Mouse (Mus musculus) heart, postnatal 25 days (tissue): ENCODE measurements around the gene Nlgn2. TPM values are rescaled to one million over a fixed set of nuclear protein-coding genes. Genes with fewer than 3 reads are reported as not detected.

ENCODE experiments used
- DNase-seq: peaks from one replicate; pipeline ENCODE4 v3.0.0; 2022; ENCODE audit warnings: low spot score
- intact Hi-C: fragments of 180-260 bp; cut with DNase I; formaldehyde crosslinking; loops from one replicate; pipeline ENCODE4 v1.15.1; 2025
- total RNA-seq, 2 experiments: library from RNA; stranded (reverse); gene quantifications; 2 replicates each; pipeline ENCODE4 v1.2.3; 2021

Nlgn2 gene
- total RNA-seq, 2 experiments from 2014 or later, result 4.4 to 5.4 TPM

DNA sequence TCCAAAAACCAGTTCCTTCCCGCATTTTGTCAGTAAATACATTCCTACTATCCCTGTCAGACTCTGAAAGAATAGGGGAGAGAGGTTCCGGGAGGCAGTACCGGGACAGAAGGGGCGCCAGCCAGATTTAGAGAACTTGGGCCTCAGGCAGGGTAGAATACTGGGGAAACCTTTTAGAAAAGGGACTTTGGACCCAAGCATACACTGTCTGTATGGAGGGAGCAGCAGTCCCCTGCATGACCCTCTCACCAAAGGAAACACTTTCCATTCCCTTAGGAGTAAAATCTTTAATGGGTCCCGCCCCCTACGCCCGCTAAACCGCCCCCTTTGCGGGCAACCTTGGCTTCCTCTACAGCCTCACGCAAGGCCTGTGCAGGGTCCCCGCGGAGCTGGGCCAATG is 34.3 kb downstream of the Nlgn2 start:
- intact Hi-C loops, result loop anchor here (2.0 kb wide), 2 partner anchors 37 to 73 kb away; no protein-coding TSS in a partner anchor
- no peak for DNase-seq

DNA sequence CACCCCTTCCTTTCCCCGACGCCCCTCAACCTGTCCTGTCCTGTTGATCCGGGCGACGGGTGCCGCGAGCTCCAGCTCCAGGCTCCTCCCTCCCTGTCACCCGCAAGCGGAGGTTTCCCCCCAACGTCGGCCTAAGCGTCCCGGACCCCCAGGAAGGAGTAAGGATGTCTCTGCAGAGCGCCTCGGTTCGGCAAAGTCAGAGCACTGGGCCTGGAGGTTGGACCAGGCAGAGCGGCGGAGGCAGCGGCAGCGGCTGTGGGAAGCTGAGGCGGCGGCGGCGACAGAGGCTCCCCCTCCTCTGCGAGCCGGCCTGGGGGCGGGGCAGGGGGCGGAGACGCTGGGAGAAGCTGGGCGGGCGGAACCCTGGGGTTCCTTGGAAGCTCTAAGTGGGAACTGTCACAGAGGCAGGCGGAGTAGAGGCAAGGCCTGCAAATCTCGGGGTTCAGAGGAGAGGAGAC is 34.9 kb downstream of the Nlgn2 start:
- DNase-seq, result peak; percentile 85
- intact Hi-C loops, result loop anchor here (2.0 kb wide), 2 partner anchors 36 to 74 kb away; no protein-coding TSS in a partner anchor

GRCm38 (mm10) chr11:69801379-69801977 is 36.1 kb downstream of the Nlgn2 start, which contains the start of gene Fgf11:
Gene Fgf11, minus strand, starts transcription at chr11:69801857.
- intact Hi-C loops, result no loop called here
- no peak for DNase-seq

GRCm38 (mm10) chr11:69800392-69801197 is 37.0 kb downstream of the Nlgn2 start:
- intact Hi-C loops, result no loop called here

GRCm38 (mm10) chr11:69800138-69800391 is 37.5 kb downstream of the Nlgn2 start:
- no peak for DNase-seq
- intact Hi-C loops, result no loop called here

More at GRCm38 (mm10) chr11:69800392-69801197, 37.0 kb downstream of the Nlgn2 start:
- no peak for DNase-seq

- intact Hi-C loops, result loop anchor here (2.0 to 5.0 kb wide), 2 partner anchors 37 to 102 kb away; partner anchors contain the start of genes Nlgn2, Tnfsf12 and Tnfsfm13
- no peak for DNase-seq
These were observed 38.0 kb downstream of the Nlgn2 start for GRCm38 (mm10) chr11:69799394-69800137.

DNA sequence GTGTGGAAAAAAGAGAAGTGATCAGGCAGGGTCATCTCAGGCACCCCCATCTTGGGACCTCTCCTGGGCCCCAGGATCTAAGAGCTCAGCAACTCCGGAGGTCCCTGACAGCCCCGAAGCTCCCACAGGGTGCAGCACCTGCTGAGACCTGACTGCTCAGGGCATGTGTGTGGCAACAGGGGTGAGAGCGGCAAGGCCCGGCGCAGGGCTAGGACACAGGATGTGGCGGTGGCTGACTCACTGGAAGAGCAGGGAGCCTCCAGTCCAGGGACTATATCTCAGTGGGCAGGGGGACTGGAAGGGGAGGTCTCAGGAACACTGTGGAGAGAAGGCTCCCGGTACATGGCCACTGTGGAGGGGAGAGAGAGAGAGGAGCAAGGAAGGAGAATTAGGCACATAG is 39.7 kb downstream of the Nlgn2 start:
- intact Hi-C loops, result loop anchor here (2.0 to 5.0 kb wide), 2 partner anchors 39 to 101 kb away; partner anchors contain the start of genes Nlgn2, Tnfsf12 and Tnfsfm13
- no peak for DNase-seq

DNA sequence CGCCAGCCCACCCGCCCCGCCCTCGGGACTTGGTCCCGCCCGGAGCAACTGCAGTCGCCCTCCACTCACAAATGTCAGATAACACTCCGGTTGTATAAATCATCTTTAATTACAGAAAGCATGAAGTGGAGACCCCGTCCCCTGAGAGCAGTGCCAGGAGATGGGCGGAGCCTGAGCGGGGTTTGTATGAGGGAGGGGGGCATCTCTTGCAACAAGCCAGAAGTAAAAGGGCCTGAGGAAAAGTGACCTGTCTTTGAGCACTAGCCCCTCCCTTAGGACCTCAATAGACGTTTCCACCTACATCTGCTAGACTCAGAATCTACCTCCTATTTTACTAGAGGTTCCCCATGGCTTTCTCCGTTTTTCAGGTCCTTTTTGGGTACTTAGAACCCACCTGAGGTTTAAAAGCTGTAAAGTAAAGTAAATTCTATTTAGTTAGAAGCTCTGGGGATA is 41.6 kb downstream of the Nlgn2 start:
- DNase-seq, result no peak
- intact Hi-C loops, result loop anchor here (5.0 kb wide), 1 partner anchor 99 kb away; the partner anchor contains the start of genes Tnfsf12 and Tnfsfm13

DNA sequence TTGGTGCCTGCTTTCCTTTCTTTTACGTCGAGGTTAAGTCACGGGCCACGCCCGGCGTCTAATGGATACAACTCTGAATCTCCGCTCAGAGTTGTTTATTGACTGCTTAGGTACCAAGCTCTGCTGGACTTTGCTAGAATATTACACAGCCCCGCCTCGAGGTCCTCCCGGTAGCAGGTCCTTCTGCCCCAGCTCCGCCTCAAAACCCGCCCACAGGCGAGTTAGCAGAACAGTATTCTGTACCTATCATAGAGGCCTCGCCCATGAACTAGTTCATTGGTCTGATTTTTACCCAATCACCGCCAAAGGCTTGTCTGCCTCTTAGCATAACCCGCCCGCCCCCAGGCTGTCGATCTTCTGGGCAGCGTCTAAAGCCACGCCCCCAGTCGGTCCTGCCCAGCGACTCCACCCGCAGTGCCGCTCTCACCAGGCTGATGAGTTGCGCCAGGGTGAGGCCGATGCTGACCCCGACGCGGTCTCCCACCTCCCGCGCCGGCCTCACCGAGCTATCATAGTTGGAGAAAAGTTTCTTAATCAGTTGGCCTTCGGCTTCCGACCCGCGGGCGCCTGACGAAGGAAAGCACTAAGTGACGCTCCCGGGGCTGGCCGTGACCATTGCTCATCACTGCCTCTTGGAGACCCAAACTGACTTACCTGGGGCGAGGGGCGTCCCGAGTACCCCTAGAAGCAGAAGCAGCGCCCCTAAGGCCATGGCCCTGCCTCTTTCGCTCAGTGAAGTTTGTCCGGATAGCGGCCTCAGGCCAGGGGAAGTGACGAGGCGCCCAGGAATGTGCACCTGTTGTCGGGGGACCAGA is 42.2 kb downstream of the Nlgn2 start, which contains the start of gene Chrnb1:
Gene Chrnb1 (minus strand): TSS at position 776 of the 815 bp plus-strand sequence.
- intact Hi-C loops, result loop anchor here (5.0 kb wide), 1 partner anchor 98 kb away; the partner anchor contains the start of genes Tnfsf12 and Tnfsfm13
- DNase-seq, result peak; percentile 94

GRCm38 (mm10) chr11:69793429-69793828 is 44.2 kb downstream of the Nlgn2 start:
- intact Hi-C loops, result no loop called here
- no peak for DNase-seq

- intact Hi-C loops, result no loop called here
These were observed 46.2 kb downstream of the Nlgn2 start for GRCm38 (mm10) chr11:69791420-69791819.

DNA sequence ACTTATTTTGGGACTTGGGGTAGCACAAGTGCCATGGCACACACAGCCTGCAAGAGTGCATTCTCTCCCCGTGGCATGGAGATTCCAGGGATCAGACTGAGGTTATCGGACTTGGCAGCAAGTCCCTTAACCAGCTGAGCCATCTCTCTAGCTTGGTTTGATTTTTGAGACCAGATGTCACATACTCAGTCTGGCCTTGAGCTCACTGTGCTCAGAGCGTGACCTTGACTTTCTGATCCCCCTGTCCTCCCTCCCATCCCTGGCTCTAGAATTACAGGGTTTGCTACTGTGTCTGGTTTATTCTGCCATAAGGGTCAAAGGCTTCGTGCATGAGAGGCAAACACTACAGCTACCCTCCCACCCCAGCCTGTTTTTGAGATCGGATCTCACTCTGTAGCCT is 48.2 kb downstream of the Nlgn2 start:
- no peak for DNase-seq
- intact Hi-C loops, result no loop called here

More at GRCm38 (mm10) chr11:69791420-69791819, 46.2 kb downstream of the Nlgn2 start:
- no peak for DNase-seq

DNA sequence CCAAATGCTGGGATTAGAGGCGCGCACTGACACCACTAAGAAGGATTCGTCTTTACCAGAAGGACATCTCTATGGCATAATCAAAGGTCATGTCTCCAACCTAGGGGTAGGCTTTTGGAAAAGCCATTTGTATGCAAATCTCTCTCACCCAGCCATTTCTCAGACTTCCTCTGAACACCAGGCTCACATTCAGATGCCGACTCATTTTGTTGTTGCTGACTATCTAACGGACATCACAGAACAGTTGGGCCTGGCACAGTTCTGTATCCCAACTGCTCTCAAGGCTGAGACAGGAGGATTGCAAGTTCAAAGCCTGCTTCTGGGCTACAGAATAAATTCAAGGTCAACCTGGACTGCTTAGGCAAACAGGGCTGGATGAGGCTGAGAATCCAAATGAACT is 50.3 kb downstream of the Nlgn2 start:
- DNase-seq, result no peak
- intact Hi-C loops, result no loop called here

DNA sequence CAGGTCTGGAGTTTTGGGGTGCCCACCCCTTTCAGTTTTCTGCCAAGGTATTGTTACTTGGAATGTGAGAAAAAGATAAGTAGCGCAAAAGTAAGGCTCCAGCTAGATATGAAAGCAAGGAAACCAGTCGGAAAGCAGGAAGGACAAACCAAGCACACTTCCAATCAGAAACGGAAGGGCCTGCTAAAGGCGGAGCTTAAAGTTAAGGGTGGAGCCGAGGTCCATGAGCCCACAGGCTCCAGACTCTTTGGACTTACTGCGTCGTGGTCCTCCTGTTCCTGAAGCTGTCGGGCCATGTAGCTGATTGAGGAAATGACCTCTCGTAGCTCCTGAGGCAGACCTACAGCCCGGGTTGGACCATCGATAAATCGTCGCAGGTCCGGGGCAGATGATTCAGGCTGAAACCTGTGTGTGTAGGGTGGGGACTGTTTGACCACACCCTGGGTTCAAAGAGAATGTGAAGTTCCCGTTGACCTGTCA is 52.8 kb downstream of the Nlgn2 start:
- intact Hi-C loops, result no loop called here
- peak; percentile 54 for DNase-seq

DNA sequence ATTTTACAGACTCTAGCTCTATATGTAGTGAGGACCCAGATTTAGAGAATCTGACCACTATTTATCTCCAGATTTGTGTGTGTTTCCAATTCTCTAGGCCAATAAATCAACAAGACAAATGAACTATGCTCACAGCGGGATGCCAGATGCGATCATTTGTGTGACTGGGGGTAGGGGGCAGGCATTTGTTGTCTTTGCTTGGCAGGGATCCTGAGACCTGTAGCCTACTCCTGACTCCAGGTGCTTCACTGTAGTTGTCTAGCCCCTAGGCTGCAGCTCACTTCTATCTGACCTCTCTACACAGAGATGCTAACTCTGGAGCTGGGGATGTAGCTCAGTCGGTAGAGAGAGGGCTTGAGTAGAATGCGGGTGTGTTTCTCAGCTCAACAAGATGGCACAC is 55.8 kb downstream of the Nlgn2 start:
- intact Hi-C loops, result no loop called here

DNA sequence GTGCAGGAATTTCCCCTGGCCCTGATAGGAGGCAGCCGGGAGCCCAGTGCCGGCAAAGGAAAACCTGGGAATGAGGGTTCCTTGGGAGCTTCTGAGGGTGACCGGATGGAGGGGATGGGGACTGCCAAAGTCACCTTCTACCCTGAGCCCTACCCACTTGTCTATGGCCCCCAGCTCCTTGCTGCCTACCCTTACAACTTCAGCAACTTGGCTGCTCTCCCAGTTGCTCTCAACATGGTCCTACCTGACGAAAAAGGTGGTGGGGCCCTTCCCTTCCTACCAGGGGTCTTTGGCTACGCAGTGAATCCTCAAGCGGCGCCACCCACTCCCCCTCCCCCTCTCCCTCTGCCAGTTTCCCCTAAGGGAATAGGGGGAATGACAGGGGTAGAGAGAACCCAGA is 58.6 kb downstream of the Nlgn2 start:
- no peak for DNase-seq
- intact Hi-C loops, result no loop called here

More for the DNA sequence above, 55.8 kb downstream of the Nlgn2 start:
- no peak for DNase-seq

GRCm38 (mm10) chr11:69778258-69778982 is 59.2 kb downstream of the Nlgn2 start:
- DNase-seq, result no peak
- intact Hi-C loops, result no loop called here

DNA sequence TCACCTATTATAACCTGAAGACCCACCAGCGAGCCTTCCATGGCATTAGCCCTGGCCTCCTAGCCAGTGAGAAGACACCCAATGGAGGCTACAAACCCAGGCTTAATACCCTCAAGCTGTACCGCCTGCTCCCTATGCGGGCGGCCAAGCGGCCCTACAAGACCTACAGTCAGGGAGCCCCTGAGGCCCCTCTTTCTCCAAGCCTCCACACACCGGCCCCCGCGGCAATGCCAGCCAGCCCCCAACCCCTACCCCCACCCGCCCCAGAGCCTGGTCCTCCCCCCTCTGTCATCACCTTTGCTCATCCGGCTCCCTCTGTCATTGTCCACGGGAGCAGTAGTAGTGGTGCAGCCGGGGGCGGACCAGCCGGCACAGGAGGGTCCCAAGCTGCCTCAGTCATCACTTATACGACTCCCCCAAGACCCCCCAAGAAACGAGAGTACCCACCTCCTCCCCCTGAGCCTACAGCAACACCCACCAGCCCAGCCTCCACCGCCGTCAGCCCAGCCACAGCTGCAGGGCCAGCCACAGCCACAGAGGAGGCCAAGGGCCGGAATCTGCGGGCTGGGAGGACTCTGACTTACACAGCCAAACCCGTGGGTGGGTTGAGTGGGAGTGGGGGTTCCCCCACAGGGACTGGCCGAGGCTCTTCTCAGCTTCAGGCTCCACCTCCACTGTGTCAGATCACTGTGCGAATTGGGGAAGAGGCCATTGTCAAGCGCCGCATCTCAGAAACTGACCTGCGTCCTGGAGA is 59.9 kb downstream of the Nlgn2 start:
- DNase-seq, result no peak
- intact Hi-C loops, result no loop called here
